Mouse (Mus musculus): ENCODE measurements around the gene Ubap2l. TPM values are rescaled to one million over a fixed set of nuclear protein-coding genes. Genes with fewer than 3 reads are reported as not detected.
A peak's percentile ranks its signal among the peaks of the same experiment; 100 is the strongest.

Ubap2l gene
- polyA plus RNA-seq, 1 experiment from 2014 or later: 57.4 TPM

DNA sequence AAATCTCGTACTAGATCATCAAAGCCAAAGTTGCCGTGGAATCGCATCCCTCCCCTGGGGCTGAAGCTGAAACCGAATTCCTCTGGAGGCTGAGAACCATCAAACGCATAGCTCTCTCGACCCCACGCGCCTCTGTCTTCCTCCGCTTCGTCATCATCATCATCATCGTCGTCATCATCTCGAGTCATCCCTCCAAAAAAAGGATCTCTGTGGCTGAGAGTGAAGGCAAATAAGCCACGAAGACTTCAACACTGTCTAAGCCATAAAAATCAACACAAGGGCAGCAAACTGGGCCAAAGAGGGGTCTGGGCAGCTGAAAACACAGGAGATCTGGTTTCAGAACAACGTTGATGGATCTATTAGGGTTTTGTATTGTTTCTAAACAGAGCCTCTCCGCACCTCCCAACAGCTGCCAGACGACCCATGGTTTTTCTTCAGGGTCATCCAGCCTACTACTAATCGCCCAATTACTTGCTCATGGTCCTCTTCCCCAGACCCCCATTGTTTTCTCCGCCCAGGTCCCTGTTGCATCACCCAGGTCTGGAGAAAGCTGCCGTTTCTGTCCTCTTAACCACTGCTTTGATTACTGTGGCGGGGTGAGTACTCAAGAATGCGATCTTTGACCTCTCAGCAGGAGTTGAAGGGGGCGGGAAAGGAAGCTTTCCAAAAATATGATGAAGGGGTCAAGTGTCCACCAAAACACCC lies 54.5 kb downstream of the Ubap2l start:
- peak overlapping the region; percentile 97 for H3K4me2 ChIP-seq (ENCODE audit: low read depth, low read length)
- no peaks in the 10 kb centered on the region for H3K27me3 ChIP-seq (ENCODE audit: insufficient read depth, low read length)
- TF ChIP-seq EP300 (IDR thresholded peaks at IDR 0.05; ENCODE audit: low read depth) (no peak), CTCF (IDR thresholded peaks at IDR 0.05; ENCODE audit: low read depth) (no peak)
- H3K36me3 ChIP-seq (replicated peaks; ENCODE audit: insufficient read depth, low read length): peaks cover 24% of the 10 kb centered on the region
- 9% methylated on average over 22 of the region's 23 CpGs for WGBS (ENCODE audit: insufficient replicate concordance)
- peaks cover 13% of the 10 kb centered on the region for H3K4me1 ChIP-seq (ENCODE audit: insufficient read depth)
- ATAC-seq (peak; percentile 58), DNase-seq (peak; percentile 16)
- no peaks in the 10 kb centered on the region for H3K9me3 ChIP-seq (ENCODE audit: low read length)
- H3K27ac ChIP-seq (ENCODE audit: low read depth): peak overlapping the region; percentile 92
- H3K4me3 ChIP-seq (ENCODE audit: low read depth, low read length): peak overlapping the region; percentile 83
- peak overlapping the region; percentile 86 for H3K9ac ChIP-seq (replicated peaks)

DNA sequence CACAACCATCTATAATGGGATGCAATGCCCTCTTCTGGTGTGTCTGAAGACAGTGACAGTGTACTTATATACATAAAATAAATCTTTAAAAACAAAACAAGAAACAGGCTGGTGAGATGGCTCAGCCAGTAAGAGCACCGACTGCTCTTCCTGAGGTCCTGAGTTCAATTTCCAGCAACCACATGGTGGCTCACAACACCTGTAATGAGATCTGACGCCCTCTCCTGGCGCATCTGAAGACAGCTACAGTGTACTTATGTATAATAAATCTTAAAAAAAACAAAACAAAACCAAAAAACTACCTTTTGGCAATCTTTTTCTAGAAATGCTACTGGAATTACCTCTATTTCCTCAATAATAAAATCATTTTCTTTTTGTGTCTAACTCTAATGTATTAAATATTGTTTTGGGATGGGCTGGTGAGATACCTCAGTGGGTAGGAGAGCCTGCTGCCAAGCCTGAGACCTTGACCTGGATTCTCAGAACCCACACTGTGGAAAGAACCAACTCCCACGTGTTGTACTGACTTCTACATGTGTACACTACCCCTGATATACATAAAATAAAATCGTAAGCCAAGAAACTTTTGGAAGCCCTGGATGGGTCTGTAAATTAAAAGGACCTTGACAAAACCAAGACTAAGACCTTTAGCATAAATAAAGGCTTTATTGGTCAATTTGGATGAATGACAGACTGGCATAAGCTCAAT lies 57.5 kb downstream of the Ubap2l start:
- H3K9ac ChIP-seq (replicated peaks): no peak overlapping the region
- 0 out of 2 replicates have a peak, but pooled peaks cover 3% of the 10 kb centered on the region for H3K36me3 ChIP-seq (replicated peaks; ENCODE audit: insufficient read depth, low read length)
- H3K4me3 ChIP-seq (ENCODE audit: low read depth, low read length): no peak overlapping the region
- H3K9me3 ChIP-seq (ENCODE audit: low read length): no peaks in the 10 kb centered on the region
- ATAC-seq: no peak
- H3K27ac ChIP-seq (ENCODE audit: low read depth): no peak overlapping the region
- no peak for DNase-seq
- 77% methylated on average over 5 of the region's 5 CpGs for WGBS (ENCODE audit: insufficient replicate concordance)
- H3K4me1 ChIP-seq (ENCODE audit: insufficient read depth): peaks cover 13% of the 10 kb centered on the region
- TF ChIP-seq EP300 (IDR thresholded peaks at IDR 0.05; ENCODE audit: low read depth) (no peak), CTCF (IDR thresholded peaks at IDR 0.05; ENCODE audit: low read depth) (no peak)
- H3K27me3 ChIP-seq (ENCODE audit: insufficient read depth, low read length): no peaks in the 10 kb centered on the region
- no peak overlapping the region for H3K4me2 ChIP-seq (ENCODE audit: low read depth, low read length)

DNA sequence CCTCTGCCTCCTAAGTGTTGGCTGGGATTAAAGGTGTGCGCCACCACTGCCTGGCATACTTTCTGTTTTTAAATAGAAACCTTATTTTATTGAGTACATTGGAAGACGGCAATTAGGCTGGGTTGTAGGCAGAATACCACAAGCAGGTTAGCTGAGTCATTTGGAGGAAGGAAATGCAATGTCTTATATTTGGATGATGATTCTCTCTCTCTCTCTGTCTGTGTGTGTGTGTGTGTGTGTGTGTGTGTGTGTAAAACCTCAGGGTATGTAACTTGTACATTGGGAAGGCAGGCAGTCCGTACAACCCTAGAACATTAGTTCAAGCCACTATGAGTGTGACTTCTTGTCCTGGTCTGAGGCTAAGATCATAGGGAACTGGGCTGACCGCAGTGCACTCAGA lies 64.6 kb downstream of the Ubap2l start:
- Histone ChIP-seq H3K9me3 (ENCODE audit: low read length) (no peaks in the 10 kb centered on the region), H3K4me1 (ENCODE audit: insufficient read depth) (no peaks in the 10 kb centered on the region), H3K4me2 (ENCODE audit: low read depth, low read length) (no peak overlapping the region), H3K36me3 (replicated peaks; ENCODE audit: insufficient read depth, low read length) (no peaks in the 10 kb centered on the region), H3K27me3 (ENCODE audit: insufficient read depth, low read length) (no peaks in the 10 kb centered on the region), H3K27ac (ENCODE audit: low read depth) (no peak overlapping the region), H3K4me3 (ENCODE audit: low read depth, low read length) (no peak overlapping the region), H3K9ac (replicated peaks) (no peak overlapping the region)
- 57% methylated on average over 4 of the region's 4 CpGs for WGBS (ENCODE audit: insufficient replicate concordance)
- no peak for ATAC-seq
- no peak for DNase-seq
- TF ChIP-seq CTCF (IDR thresholded peaks at IDR 0.05; ENCODE audit: low read depth) (no peak), EP300 (IDR thresholded peaks at IDR 0.05; ENCODE audit: low read depth) (no peak)

DNA sequence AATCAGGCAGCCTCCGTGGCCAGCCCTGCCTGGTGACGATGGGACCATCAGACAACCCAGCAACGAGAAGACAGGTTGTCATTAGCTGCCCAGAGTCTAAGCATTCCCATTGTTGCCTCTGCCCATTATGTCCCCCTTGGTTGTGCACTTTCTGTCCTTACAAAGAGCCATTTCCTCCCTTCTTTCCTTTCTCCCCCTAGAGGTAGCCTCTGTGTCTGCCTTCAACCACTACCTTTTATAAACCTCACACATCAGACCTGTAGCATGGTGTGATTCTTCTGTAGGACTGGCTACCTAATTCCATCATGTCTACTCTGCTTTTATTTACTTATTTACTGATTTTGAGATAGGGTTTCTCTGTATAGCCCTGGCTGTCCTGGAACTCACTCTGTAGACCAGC lies 65.2 kb downstream of the Ubap2l start:
- Histone ChIP-seq H3K9ac (replicated peaks) (no peak overlapping the region), H3K4me2 (ENCODE audit: low read depth, low read length) (no peak overlapping the region), H3K4me1 (ENCODE audit: insufficient read depth) (no peaks in the 10 kb centered on the region), H3K4me3 (ENCODE audit: low read depth, low read length) (no peak overlapping the region), H3K36me3 (replicated peaks; ENCODE audit: insufficient read depth, low read length) (no peaks in the 10 kb centered on the region), H3K27ac (ENCODE audit: low read depth) (no peak overlapping the region), H3K9me3 (ENCODE audit: low read length) (no peaks in the 10 kb centered on the region), H3K27me3 (ENCODE audit: insufficient read depth, low read length) (no peaks in the 10 kb centered on the region)
- TF ChIP-seq CTCF (IDR thresholded peaks at IDR 0.05; ENCODE audit: low read depth) (peak; percentile 33), EP300 (IDR thresholded peaks at IDR 0.05; ENCODE audit: low read depth) (no peak)
- WGBS (ENCODE audit: insufficient replicate concordance): 47% methylated on average over 3 of the region's 3 CpGs
- ATAC-seq (no peak), DNase-seq (no peak)

DNA sequence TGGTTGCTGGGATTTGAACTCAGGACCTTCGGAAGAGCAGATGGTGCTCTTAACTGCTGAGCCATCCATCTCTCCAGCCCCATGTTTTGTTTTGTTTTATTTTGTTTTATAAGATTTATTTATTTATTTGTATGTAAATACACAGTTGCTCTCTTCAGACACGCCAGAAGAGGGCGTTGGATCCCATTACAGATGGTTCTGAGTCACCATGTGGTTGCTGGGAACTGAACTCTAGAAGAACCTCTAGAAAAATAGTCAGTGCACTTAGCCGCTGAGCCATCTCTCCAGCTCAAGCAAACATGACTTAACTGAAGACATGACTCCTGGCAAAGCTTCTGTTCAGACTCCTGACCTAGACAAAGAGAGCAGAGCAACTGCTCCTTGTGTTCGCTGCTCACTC lies 70.0 kb downstream of the Ubap2l start:
- H3K27ac ChIP-seq (ENCODE audit: low read depth): no peak overlapping the region
- no peaks in the 10 kb centered on the region for H3K9me3 ChIP-seq (ENCODE audit: low read length)
- H3K9ac ChIP-seq (replicated peaks): no peak overlapping the region
- H3K27me3 ChIP-seq (ENCODE audit: insufficient read depth, low read length): no peaks in the 10 kb centered on the region
- TF ChIP-seq CTCF (IDR thresholded peaks at IDR 0.05; ENCODE audit: low read depth) (no peak), EP300 (IDR thresholded peaks at IDR 0.05; ENCODE audit: low read depth) (no peak)
- WGBS (ENCODE audit: insufficient replicate concordance): 71% methylated on average over 5 of the region's 5 CpGs
- DNase-seq: no peak
- H3K36me3 ChIP-seq (replicated peaks; ENCODE audit: insufficient read depth, low read length): no peaks in the 10 kb centered on the region
- no peak overlapping the region for H3K4me3 ChIP-seq (ENCODE audit: low read depth, low read length)
- no peak overlapping the region for H3K4me2 ChIP-seq (ENCODE audit: low read depth, low read length)
- H3K4me1 ChIP-seq (ENCODE audit: insufficient read depth): no peaks in the 10 kb centered on the region
- no peak for ATAC-seq

DNA sequence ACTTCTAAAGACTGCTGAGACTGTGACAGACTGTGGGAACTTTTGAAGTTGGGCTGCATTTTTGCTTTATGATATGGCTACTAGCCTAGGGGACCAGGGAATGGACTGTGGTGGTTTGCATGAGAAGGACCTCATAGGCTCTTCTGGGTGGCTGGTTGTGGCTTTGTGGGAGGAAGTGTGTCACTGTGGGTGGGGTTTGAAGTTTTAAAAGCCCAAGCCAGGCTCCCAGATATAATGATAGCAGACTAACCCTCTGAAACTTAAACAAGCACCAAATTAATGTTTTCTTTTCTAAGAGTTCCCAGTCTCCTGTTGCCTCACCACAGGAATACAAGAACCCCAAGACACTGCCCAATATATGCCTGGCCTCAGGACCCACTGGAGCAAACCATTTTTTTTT lies 75.6 kb downstream of the Ubap2l start:
- TF ChIP-seq EP300 (IDR thresholded peaks at IDR 0.05; ENCODE audit: low read depth) (no peak), CTCF (IDR thresholded peaks at IDR 0.05; ENCODE audit: low read depth) (no peak)
- Histone ChIP-seq H3K27me3 (ENCODE audit: insufficient read depth, low read length) (no peaks in the 10 kb centered on the region), H3K4me3 (ENCODE audit: low read depth, low read length) (no peak overlapping the region), H3K27ac (ENCODE audit: low read depth) (no peak overlapping the region), H3K9ac (replicated peaks) (no peak overlapping the region), H3K4me1 (ENCODE audit: insufficient read depth) (no peaks in the 10 kb centered on the region), H3K4me2 (ENCODE audit: low read depth, low read length) (no peak overlapping the region), H3K9me3 (ENCODE audit: low read length) (no peaks in the 10 kb centered on the region), H3K36me3 (replicated peaks; ENCODE audit: insufficient read depth, low read length) (no peaks in the 10 kb centered on the region)
- DNase-seq (no peak), ATAC-seq (no peak)
